ENCODE assay signal across 9 mouse cellular contexts in genomic region chr2:27813370-27813769, GRCm38 (mm10).
DNase-seq lines count a peak whose midpoint lies in the region; ATAC-seq and TF ChIP-seq lines count a peak whose summit lies in the region.
"Had no signal": no experiment of that assay in that cellular context is flagged by ENCODE, and none has a peak within 500 bp of the region (broad histone marks: within the 10 kb centered on the region; RNA-seq: fewer than 3 reads in every experiment).

No protein-coding gene starts in this region.

- no peak overlapping the region for H3K4me3 ChIP-seq in hindbrain, postnatal 0 days (ENCODE audit: low read length)
- H3K4me3 ChIP-seq in hindbrain, embryonic 12.5 days, result no peak overlapping the region
- no peak overlapping the region for H3K4me3 ChIP-seq in limb, embryonic 15.5 days
- H3K4me3 ChIP-seq: neural tube, embryonic 13.5 days had no signal

- WGBS in hindbrain, postnatal 0 days, result 42% methylated on average over 6 of the region's 6 CpGs
- 55% methylated on average over 6 of the region's 6 CpGs for WGBS in hindbrain, embryonic 12.5 days
- WGBS in limb, embryonic 15.5 days, result 18% methylated on average over 6 of the region's 6 CpGs

- H3K4me1 ChIP-seq in hindbrain, postnatal 0 days (ENCODE audit: insufficient read depth, low read length), result no peaks in the 10 kb centered on the region
- H3K4me1 ChIP-seq in hindbrain, embryonic 12.5 days, result 0 out of 2 replicates have a peak, but pooled peaks cover 3% of the 10 kb centered on the region
- peaks cover 37% of the 10 kb centered on the region for H3K4me1 ChIP-seq in limb, embryonic 15.5 days

- TF ChIP-seq CTCF in hindbrain, postnatal 0 days (IDR thresholded peaks at IDR 0.05; ENCODE audit: low read depth), result no peak

- peak; percentile 39 for DNase-seq in hindbrain, postnatal 0 days (ENCODE audit: low spot score)
- DNase-seq in adrenal gland, adult 2 months, result peak; percentile 45
- peak; percentile 67 for DNase-seq in gastrocnemius, postnatal 10 days
- no peak for DNase-seq in left cerebral cortex, postnatal 36 days (ENCODE audit: low spot score in 2 of 2)
- DNase-seq in thymus, postnatal 36 days, result no peak

- H3K36me3 ChIP-seq in hindbrain, postnatal 0 days (ENCODE audit: insufficient read depth, low read length), result no peaks in the 10 kb centered on the region
- H3K36me3 ChIP-seq in hindbrain, embryonic 12.5 days, result no peaks in the 10 kb centered on the region
- no peaks in the 10 kb centered on the region for H3K36me3 ChIP-seq in limb, embryonic 15.5 days
- H3K36me3 ChIP-seq: neural tube, embryonic 13.5 days had no signal

- intact Hi-C loops in left cerebral cortex, postnatal 36 days (cut with DNase I), result no loop called here

- no peak overlapping the region for H3K9ac ChIP-seq in hindbrain, postnatal 0 days (replicated peaks; ENCODE audit: low read length)
- H3K9ac ChIP-seq in hindbrain, embryonic 12.5 days, result no peak overlapping the region
- no peak overlapping the region for H3K9ac ChIP-seq in limb, embryonic 15.5 days
- H3K9ac ChIP-seq: neural tube, embryonic 13.5 days had no signal

- peak; percentile 47; the same call in 1 of the 2 replicates for ATAC-seq in hindbrain, postnatal 0 days
- no peak for ATAC-seq in hindbrain, embryonic 12.5 days (ENCODE audit: low FRiP score)
- ATAC-seq in limb, embryonic 15.5 days (ENCODE audit: insufficient number of reproducible peaks, low FRiP score, low TSS enrichment, low read depth), result peak; percentile 90
- ATAC-seq in erythroid progenitor cell, adult 5-6 weeks (replicated peaks; ENCODE audit: low FRiP score, poor library complexity, severe bottlenecking), result no peak

- H3K27me3 ChIP-seq in hindbrain, postnatal 0 days (ENCODE audit: insufficient read depth, low read length), result no peaks in the 10 kb centered on the region
- no peaks in the 10 kb centered on the region for H3K27me3 ChIP-seq in hindbrain, embryonic 12.5 days
- H3K27me3 ChIP-seq in limb, embryonic 15.5 days, result no peaks in the 10 kb centered on the region
- H3K27me3 ChIP-seq: neural tube, embryonic 13.5 days had no signal

- no peak overlapping the region for H3K4me2 ChIP-seq in hindbrain, postnatal 0 days (ENCODE audit: low read depth, low read length)
- H3K4me2 ChIP-seq in hindbrain, embryonic 12.5 days (replicated peaks), result no peak overlapping the region
- no peak overlapping the region for H3K4me2 ChIP-seq in limb, embryonic 15.5 days
- H3K4me2 ChIP-seq: neural tube, embryonic 13.5 days had no signal

- H3K27ac ChIP-seq in hindbrain, postnatal 0 days, result no peak overlapping the region
- no peak overlapping the region for H3K27ac ChIP-seq in hindbrain, embryonic 12.5 days
- H3K27ac ChIP-seq in limb, embryonic 15.5 days, result peak overlapping the region; percentile 79
- H3K27ac ChIP-seq: neural tube, embryonic 13.5 days had no signal

- no peaks in the 10 kb centered on the region for H3K9me3 ChIP-seq in hindbrain, postnatal 0 days (ENCODE audit: low read length)
- no peaks in the 10 kb centered on the region for H3K9me3 ChIP-seq in hindbrain, embryonic 12.5 days (replicated peaks)
- H3K9me3 ChIP-seq in limb, embryonic 15.5 days, result no peaks in the 10 kb centered on the region
- H3K9me3 ChIP-seq: neural tube, embryonic 13.5 days had no signal

Comparison
In these comparisons a context has a peak if more than half of its experiments do, and no peak if none do; other contexts are left out.
1. ATAC-seq: peak in hindbrain, postnatal 0 days (single experiment) and limb, embryonic 15.5 days (single experiment); none in hindbrain, embryonic 12.5 days (single experiment) and erythroid progenitor cell, adult 5-6 weeks (single experiment).
2. DNase-seq: peak in hindbrain, postnatal 0 days (single experiment), adrenal gland, adult 2 months (single experiment) and gastrocnemius, postnatal 10 days (single experiment); none in left cerebral cortex, postnatal 36 days (0 of 2) and thymus, postnatal 36 days (0 of 2).